ENCODE assay signal across 22 mouse cellular contexts in genomic region chr11:94285886-94286574, GRCm38 (mm10). TPM values are rescaled to one million over a fixed set of nuclear protein-coding genes. Genes with fewer than 3 reads are reported as not detected.
DNase-seq lines count a peak whose midpoint lies in the region; ATAC-seq and TF ChIP-seq lines count a peak whose summit lies in the region.
"Had no signal": no experiment of that assay in that cellular context is flagged by ENCODE, and none has a peak within 500 bp of the region (broad histone marks: within the 10 kb centered on the region; RNA-seq: fewer than 3 reads in every experiment).

No protein-coding gene starts in this region.

- no peak for TF ChIP-seq CTCF in hindbrain, postnatal 0 days (IDR thresholded peaks at IDR 0.05; ENCODE audit: low read depth)
- TF ChIP-seq CTCF in lung, postnatal 0 days (IDR thresholded peaks at IDR 0.05) = peak; percentile 4; the same call in 1 of the 2 replicates

- H3K4me1 ChIP-seq in hindbrain, postnatal 0 days (ENCODE audit: insufficient read depth, low read length) = no peaks in the 10 kb centered on the region
- H3K4me1 ChIP-seq in hindbrain, embryonic 12.5 days = 0 out of 2 replicates have a peak, but pooled peaks cover 3% of the 10 kb centered on the region
- no peaks in the 10 kb centered on the region for H3K4me1 ChIP-seq in ES-E14 (ENCODE audit: control insufficient read depth in 2 of 2, insufficient read depth in 2 of 2, low read length in 2 of 2, poor library complexity in 1 of 2)
- H3K4me1 ChIP-seq in lung, postnatal 0 days (ENCODE audit: insufficient read depth, low read depth, low read length) = no peaks in the 10 kb centered on the region; the same call in 1 of the 2 replicates
- H3K4me1 ChIP-seq: neural tube, embryonic 15.5 days had no signal

- no peak overlapping the region for H3K9ac ChIP-seq in hindbrain, postnatal 0 days (replicated peaks; ENCODE audit: low read length)
- no peak overlapping the region for H3K9ac ChIP-seq in hindbrain, embryonic 12.5 days
- no peak overlapping the region for H3K9ac ChIP-seq in ES-E14 (ENCODE audit: insufficient read depth, low read depth, low read length, poor library complexity, severe bottlenecking)
- no peak overlapping the region for H3K9ac ChIP-seq in lung, postnatal 0 days (replicated peaks; ENCODE audit: low read depth)
- H3K9ac ChIP-seq: heart, embryonic 12.5 days; liver, embryonic 14.5 days; neural tube, embryonic 15.5 days had no signal

- no peaks in the 10 kb centered on the region for H3K9me3 ChIP-seq in hindbrain, postnatal 0 days (ENCODE audit: low read length)
- no peaks in the 10 kb centered on the region for H3K9me3 ChIP-seq in hindbrain, embryonic 12.5 days (replicated peaks)
- no peaks in the 10 kb centered on the region for H3K9me3 ChIP-seq in ES-E14 (ENCODE audit: control insufficient read depth, insufficient read depth, low read depth, low read length)
- no peaks in the 10 kb centered on the region for H3K9me3 ChIP-seq in lung, postnatal 0 days (ENCODE audit: low read length)
- H3K9me3 ChIP-seq: G1E; heart, embryonic 12.5 days; neural tube, embryonic 15.5 days had no signal

- peaks cover 24% of the 10 kb centered on the region for H3K36me3 ChIP-seq in hindbrain, postnatal 0 days (ENCODE audit: insufficient read depth, low read length)
- H3K36me3 ChIP-seq in hindbrain, embryonic 12.5 days = peaks cover 69% of the 10 kb centered on the region
- H3K36me3 ChIP-seq in ES-E14 (ENCODE audit: control insufficient read depth, insufficient read depth, low read length, poor library complexity, severe bottlenecking) = peaks cover 17% of the 10 kb centered on the region
- H3K36me3 ChIP-seq in lung, postnatal 0 days (ENCODE audit: insufficient read depth, low read length) = peaks cover 7% of the 10 kb centered on the region; the same call in 1 of the 2 replicates

- in situ Hi-C loops in ES-E14 (cut with MboI; ENCODE audit: low sequenced_read_pairs in 2 of 2, unreplicated experiment in 2 of 2) = no loop called here

- peak; percentile 28; the same call in 1 of the 2 replicates for ATAC-seq in hindbrain, postnatal 0 days
- no peak for ATAC-seq in hindbrain, embryonic 12.5 days (ENCODE audit: low FRiP score)
- ATAC-seq in lung, postnatal 0 days = peak; percentile 95

- no peaks in the 10 kb centered on the region for H3K27me3 ChIP-seq in hindbrain, postnatal 0 days (ENCODE audit: insufficient read depth, low read length)
- H3K27me3 ChIP-seq in hindbrain, embryonic 12.5 days = no peaks in the 10 kb centered on the region
- H3K27me3 ChIP-seq in lung, postnatal 0 days (replicated peaks; ENCODE audit: insufficient read depth, low read length) = no peaks in the 10 kb centered on the region
- H3K27me3 ChIP-seq: heart, embryonic 12.5 days; neural tube, embryonic 15.5 days had no signal

- 83% methylated on average over 11 of the region's 11 CpGs for WGBS in hindbrain, postnatal 0 days
- WGBS in hindbrain, embryonic 12.5 days = 94% methylated on average over 11 of the region's 11 CpGs
- 61% methylated on average over 11 of the region's 11 CpGs for WGBS in lung, postnatal 0 days

- DNase-seq in hindbrain, postnatal 0 days (ENCODE audit: low spot score) = no peak
- DNase-seq in ES-E14 (ENCODE audit: low read depth, low spot score) = no peak
- DNase-seq in adipocyte (ENCODE audit: low spot score) = peak; percentile 72
- peak; percentile 92 for DNase-seq in lung, postnatal 0 days (ENCODE audit: low spot score)
- DNase-seq in thymus, postnatal 36 days = no peak
- DNase-seq in left cerebral cortex, adult 9 months (ENCODE audit: low spot score in 2 of 2) = no peak
- no peak for DNase-seq in cerebellum, adult 18-20 months
- DNase-seq: cerebellum, adult 2 months; gastrocnemius, postnatal 25 days; heart, postnatal 4 days; kidney, adult 8-10 months; left cerebral cortex, postnatal 4 days had no signal

- no peak overlapping the region for H3K27ac ChIP-seq in hindbrain, postnatal 0 days
- H3K27ac ChIP-seq in hindbrain, embryonic 12.5 days = no peak overlapping the region
- peak overlapping the region; percentile 38; the same call in 1 of the 2 replicates for H3K27ac ChIP-seq in ES-E14 (ENCODE audit: insufficient read depth, low read depth, low read length, poor library complexity, severe bottlenecking)
- peak overlapping the region; percentile 32; the same call in 1 of the 2 replicates for H3K27ac ChIP-seq in lung, postnatal 0 days (ENCODE audit: low read length)
- H3K27ac ChIP-seq: liver, embryonic 14.5 days; neural tube, embryonic 15.5 days; stomach, postnatal 0 days had no signal

- no peak overlapping the region for H3K4me2 ChIP-seq in hindbrain, postnatal 0 days (ENCODE audit: low read depth, low read length)
- H3K4me2 ChIP-seq in hindbrain, embryonic 12.5 days (replicated peaks) = no peak overlapping the region
- H3K4me2 ChIP-seq in lung, postnatal 0 days (replicated peaks; ENCODE audit: low read depth, low read length) = no peak overlapping the region
- H3K4me2 ChIP-seq: heart, embryonic 12.5 days; neural tube, embryonic 15.5 days had no signal

- no peak overlapping the region for H3K4me3 ChIP-seq in hindbrain, postnatal 0 days (ENCODE audit: low read length)
- no peak overlapping the region for H3K4me3 ChIP-seq in hindbrain, embryonic 12.5 days
- no peak overlapping the region for H3K4me3 ChIP-seq in ES-E14 (ENCODE audit: insufficient read depth in 1 of 2, low read depth in 1 of 2, low read length in 2 of 2, poor library complexity in 1 of 2, severe bottlenecking in 1 of 2)
- no peak overlapping the region for H3K4me3 ChIP-seq in lung, postnatal 0 days (ENCODE audit: low read depth, low read length)
- H3K4me3 ChIP-seq: heart, embryonic 12.5 days; neural tube, embryonic 15.5 days had no signal

- no peak; the same call in 1 of the 2 replicates for TF ChIP-seq EP300 in lung, postnatal 0 days (IDR thresholded peaks at IDR 0.05)

TF ChIP-seq in ES-E14, 5 proteins besides CTCF, POLR2A, EP300 and RAD21:
- TF ChIP-seq ZC3H11A (IDR thresholded peaks at IDR 0.05; ENCODE audit: borderline replicate concordance, low read depth, low read length) (no peak), HCFC1 (IDR thresholded peaks at IDR 0.05; ENCODE audit: borderline replicate concordance, insufficient read depth, low read length) (no peak), ZNF384 (IDR thresholded peaks at IDR 0.05; ENCODE audit: low read depth, low read length) (no peak), CHD2 (IDR thresholded peaks at IDR 0.05; ENCODE audit: low read depth, low read length) (no peak), MAFK (IDR thresholded peaks at IDR 0.05; ENCODE audit: insufficient read depth, low read depth, low read length) (no peak)
TF ChIP-seq in ES-E14: peak in this region for 0.

RNA-seq across cellular contexts. Expression of gene Gm21885, which starts 4.4 kb away (rescaled TPM):
- total RNA-seq in hindbrain, postnatal 0 days (2014; rRNA removed) = not detected in 2 replicates
- 0.24 TPM in 1 of 2 replicates, not detected in the other for polyA plus RNA-seq in hindbrain, postnatal 0 days (2015; fragmentation: Nextera tagmentation; extraction: Ambion mirVana)
- polyA plus RNA-seq in hindbrain, embryonic 12.5 days (2016; fragmentation: Nextera tagmentation; extraction: Ambion mirVana) = 0.31 and 0.48 TPM in 2 replicates
- total RNA-seq in ES-E14 (2012; rRNA removed) = 0.40 TPM in 1 of 2 replicates, not detected in the other
- polyA plus RNA-seq in lung, postnatal 0 days (2015; fragmentation: Nextera tagmentation; extraction: Ambion mirVana) = not detected in 2 replicates
- total RNA-seq: common myeloid progenitor, adult 5-6 weeks; G1E; gastrocnemius, postnatal 25 days; heart, postnatal 4 days; layer of hippocampus, adult 18-20 months; left cerebral cortex, postnatal 4 days; monocyte, adult 5-6 weeks had no signal
- polyA plus RNA-seq: cerebellum, adult 2 months; frontal cortex, adult 2 months; G1E; heart, embryonic 12.5 days; liver, embryonic 14.5 days; neural tube, embryonic 15.5 days; stomach, postnatal 0 days had no signal

RNA-seq across cellular contexts. Expression of gene Luc7l3, which starts 35.8 kb away (rescaled TPM):
- total RNA-seq in hindbrain, postnatal 0 days (2014; rRNA removed) = 36.8 and 44.3 TPM in 2 replicates
- 101 and 115 TPM in 2 replicates for polyA plus RNA-seq in hindbrain, postnatal 0 days (2015; fragmentation: Nextera tagmentation; extraction: Ambion mirVana)
- polyA plus RNA-seq in hindbrain, embryonic 12.5 days (2016; fragmentation: Nextera tagmentation; extraction: Ambion mirVana) = 153 and 167 TPM in 2 replicates
- total RNA-seq in ES-E14 (2012; rRNA removed) = 60.3 and 66.8 TPM in 2 replicates
- polyA plus RNA-seq in lung, postnatal 0 days (2015; fragmentation: Nextera tagmentation; extraction: Ambion mirVana) = 79.4 and 84.0 TPM in 2 replicates

RNA-seq across cellular contexts. Expression of gene Wfikkn2, which starts 40.2 kb away (rescaled TPM):
- 7.0 and 10.1 TPM in 2 replicates for total RNA-seq in hindbrain, postnatal 0 days (2014; rRNA removed)
- 10.4 and 10.5 TPM in 2 replicates for polyA plus RNA-seq in hindbrain, postnatal 0 days (2015; fragmentation: Nextera tagmentation; extraction: Ambion mirVana)
- polyA plus RNA-seq in hindbrain, embryonic 12.5 days (2016; fragmentation: Nextera tagmentation; extraction: Ambion mirVana) = 6.8 and 9.1 TPM in 2 replicates
- total RNA-seq in ES-E14 (2012; rRNA removed) = 0.31 and 0.53 TPM in 2 replicates
- 0.46 and 0.60 TPM in 2 replicates for polyA plus RNA-seq in lung, postnatal 0 days (2015; fragmentation: Nextera tagmentation; extraction: Ambion mirVana)
- total RNA-seq: monocyte, adult 5-6 weeks had no signal

RNA-seq across cellular contexts. Expression of gene Ankrd40, which starts 41.8 kb away (rescaled TPM):
- 48.1 and 69.1 TPM in 2 replicates for total RNA-seq in hindbrain, postnatal 0 days (2014; rRNA removed)
- polyA plus RNA-seq in hindbrain, postnatal 0 days (2015; fragmentation: Nextera tagmentation; extraction: Ambion mirVana) = 15.1 and 16.2 TPM in 2 replicates
- 27.3 and 28.7 TPM in 2 replicates for polyA plus RNA-seq in hindbrain, embryonic 12.5 days (2016; fragmentation: Nextera tagmentation; extraction: Ambion mirVana)
- 29.2 and 42.7 TPM in 2 replicates for total RNA-seq in ES-E14 (2012; rRNA removed)
- 33.3 and 33.6 TPM in 2 replicates for polyA plus RNA-seq in lung, postnatal 0 days (2015; fragmentation: Nextera tagmentation; extraction: Ambion mirVana)

Comparison
In these comparisons a context has a peak if more than half of its experiments do, and no peak if none do; other contexts are left out.
1. DNase-seq: peak in adipocyte (single experiment) and lung, postnatal 0 days (single experiment); none in hindbrain, postnatal 0 days (single experiment), ES-E14 (single experiment), thymus, postnatal 36 days (0 of 2), left cerebral cortex, adult 9 months (0 of 2) and cerebellum, adult 18-20 months (0 of 2).
2. H3K27ac ChIP-seq: peak in ES-E14 (single experiment) and lung, postnatal 0 days (single experiment); none in hindbrain, postnatal 0 days (single experiment) and hindbrain, embryonic 12.5 days (single experiment).